Mouse (Mus musculus) heart, postnatal 0 days (tissue): ENCODE results near the gene Crtc1.

Experiments
- CTCF ChIP-seq: IDR thresholded peaks from 2 replicates; pipeline ENCODE4 v1.5.1; 2016; ENCODE audit warnings: antibody characterized with exemption, control low read depth, low read depth
- EP300 ChIP-seq: IDR thresholded peaks from 2 replicates; pipeline ENCODE4 v1.6.1; 2016; ENCODE audit warnings: antibody characterized with exemption, low read depth

DNA sequence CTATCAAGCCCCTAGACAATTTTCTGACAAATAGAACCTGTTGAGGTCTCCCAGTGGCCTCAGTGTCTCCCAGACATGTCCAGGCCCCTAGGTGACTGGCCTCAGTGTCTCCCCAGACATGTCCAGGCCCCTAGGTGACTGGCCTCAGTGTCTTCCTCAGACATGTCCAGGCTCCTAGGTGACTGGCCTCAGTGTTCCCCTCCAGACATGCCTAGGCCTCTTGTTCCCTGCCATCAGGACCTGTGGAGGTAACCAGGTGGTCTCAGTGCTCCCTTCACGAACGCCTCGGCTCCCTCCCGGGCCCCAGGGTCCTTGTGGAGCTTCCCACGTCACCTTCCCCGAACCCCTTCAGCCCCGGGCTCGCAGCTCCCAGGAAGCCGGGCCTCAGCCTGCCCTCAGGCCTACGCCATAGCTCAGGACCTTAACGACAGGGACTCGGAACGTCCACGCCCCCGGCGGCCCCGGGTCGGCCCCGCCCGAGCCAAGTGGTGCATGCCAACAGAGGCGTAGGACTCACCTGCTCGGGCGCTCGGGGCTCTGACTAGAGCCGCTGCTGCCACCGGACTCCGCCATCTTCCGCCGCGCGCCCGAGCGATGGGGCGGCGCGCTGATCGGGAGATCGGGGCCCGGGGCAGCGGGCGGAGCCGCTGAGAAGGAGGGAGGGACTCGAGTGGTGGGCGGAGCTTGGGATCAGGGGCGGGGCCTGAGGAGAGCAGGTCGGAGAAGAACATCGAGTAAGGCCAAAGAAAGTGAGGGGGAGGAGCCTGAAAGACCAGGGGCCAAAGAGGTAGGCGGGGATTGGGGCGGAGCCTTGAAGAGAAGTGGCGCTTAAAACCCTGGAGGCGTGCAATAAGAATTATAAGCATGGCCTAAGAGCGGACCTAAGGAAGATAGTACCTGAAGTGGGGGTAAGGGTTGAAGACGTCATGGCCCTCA is 37.2 kb upstream of the Crtc1 start, which contains the start of gene Klhl26:
- TF ChIP-seq CTCF (no peak), EP300 (no peak)
